In the genomic region with DNA sequence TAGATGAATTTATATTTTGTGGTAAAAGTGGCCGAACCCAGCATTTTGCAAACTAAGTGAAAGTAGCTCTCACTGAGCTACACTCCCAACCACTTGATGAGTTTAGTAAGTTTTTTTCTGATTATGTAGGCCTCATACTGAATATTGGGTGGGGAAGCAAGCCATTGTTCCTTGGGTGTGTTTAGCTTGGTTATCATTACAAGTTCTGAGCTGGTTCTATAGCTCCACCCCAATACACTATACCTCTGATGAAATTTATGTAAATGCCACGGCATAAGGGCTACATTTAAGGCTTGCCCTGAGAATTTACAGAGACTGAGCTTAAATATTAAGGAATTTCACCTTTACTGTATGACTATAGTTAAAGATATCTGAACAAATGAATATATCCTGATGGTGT, we compare ENCODE assay signal across 8 mouse cellular contexts. TPM values are rescaled to one million over a fixed set of nuclear protein-coding genes. Genes with fewer than 3 reads are reported as not detected.
DNase-seq lines count a peak whose midpoint lies in the region; ATAC-seq and TF ChIP-seq lines count a peak whose summit lies in the region.

No protein-coding gene starts in this region.

- H3K4me1 ChIP-seq in kidney, embryonic 14.5 days (ENCODE audit: control insufficient read depth, insufficient read depth, low read length), result 0 out of 2 replicates have a peak, but pooled peaks cover 4% of the 10 kb centered on the region
- H3K4me1 ChIP-seq in bone marrow macrophage, adult 2 months (ENCODE audit: control insufficient read depth, insufficient read depth, low read length), result peaks cover 5% of the 10 kb centered on the region
- H3K4me1 ChIP-seq in hindbrain, postnatal 0 days (ENCODE audit: insufficient read depth, low read length), result peaks cover 8% of the 10 kb centered on the region; the same call in 1 of the 2 replicates
- H3K4me1 ChIP-seq in midbrain, embryonic 13.5 days (replicated peaks), result peaks cover 31% of the 10 kb centered on the region

- TF ChIP-seq POLR2A in bone marrow macrophage, adult 2 months (IDR thresholded peaks at IDR 0.05; ENCODE audit: borderline replicate concordance, low read depth, low read length), result no peak

- no peaks in the 10 kb centered on the region for H3K9me3 ChIP-seq in kidney, embryonic 14.5 days (ENCODE audit: control insufficient read depth, low read length)
- H3K9me3 ChIP-seq in hindbrain, postnatal 0 days (ENCODE audit: low read length), result no peaks in the 10 kb centered on the region
- no peaks in the 10 kb centered on the region for H3K9me3 ChIP-seq in midbrain, embryonic 13.5 days

- no peak for DNase-seq in kidney, postnatal 14 days
- no peak for DNase-seq in hindbrain, postnatal 0 days (ENCODE audit: low spot score)
- DNase-seq in layer of hippocampus, adult 9-11 months, result no peak
- DNase-seq in left cerebral cortex, postnatal 36 days (ENCODE audit: low spot score in 2 of 2), result no peak
- no peak for DNase-seq in spleen, postnatal 36 days (ENCODE audit: low spot score in 2 of 2)

- no peak for ATAC-seq in kidney, embryonic 14.5 days (ENCODE audit: low FRiP score, low TSS enrichment)
- no peak for ATAC-seq in hindbrain, postnatal 0 days
- ATAC-seq in midbrain, embryonic 13.5 days, result no peak

- intact Hi-C loops in left cerebral cortex, postnatal 36 days (cut with DNase I), result loop anchor here (5.0 kb wide), 1 partner anchor 97 kb away; no protein-coding TSS in a partner anchor

- no peak overlapping the region for H3K27ac ChIP-seq in kidney, embryonic 14.5 days (ENCODE audit: low read depth, low read length)
- H3K27ac ChIP-seq in bone marrow macrophage, adult 2 months (ENCODE audit: insufficient read depth, low read depth, low read length), result no peak overlapping the region
- no peak overlapping the region for H3K27ac ChIP-seq in hindbrain, postnatal 0 days
- H3K27ac ChIP-seq in midbrain, embryonic 13.5 days, result no peak overlapping the region

- H3K4me3 ChIP-seq in kidney, embryonic 14.5 days (ENCODE audit: low read length), result peak overlapping the region; percentile 100
- H3K4me3 ChIP-seq in bone marrow macrophage, adult 2 months (ENCODE audit: insufficient read depth, low read length), result peak overlapping the region; percentile 34
- peak overlapping the region; percentile 85 for H3K4me3 ChIP-seq in hindbrain, postnatal 0 days (ENCODE audit: low read length)
- peak overlapping the region; percentile 100 for H3K4me3 ChIP-seq in midbrain, embryonic 13.5 days (replicated peaks)

- H3K27me3 ChIP-seq in kidney, embryonic 14.5 days (ENCODE audit: control insufficient read depth, insufficient read depth, low read length), result no peaks in the 10 kb centered on the region
- H3K27me3 ChIP-seq in hindbrain, postnatal 0 days (ENCODE audit: insufficient read depth, low read length), result no peaks in the 10 kb centered on the region
- no peaks in the 10 kb centered on the region for H3K27me3 ChIP-seq in midbrain, embryonic 13.5 days

- H3K4me2 ChIP-seq in kidney, embryonic 14.5 days (replicated peaks; ENCODE audit: low read depth, low read length), result peak overlapping the region; percentile 71
- peak overlapping the region; percentile 77 for H3K4me2 ChIP-seq in hindbrain, postnatal 0 days (ENCODE audit: low read depth, low read length)
- H3K4me2 ChIP-seq in midbrain, embryonic 13.5 days (replicated peaks), result peak overlapping the region; percentile 58

- H3K36me3 ChIP-seq in kidney, embryonic 14.5 days (ENCODE audit: control insufficient read depth, insufficient read depth, low read length), result peaks cover 30% of the 10 kb centered on the region
- H3K36me3 ChIP-seq in hindbrain, postnatal 0 days (ENCODE audit: insufficient read depth, low read length), result no peaks in the 10 kb centered on the region
- peaks cover 16% of the 10 kb centered on the region for H3K36me3 ChIP-seq in midbrain, embryonic 13.5 days

- no peak for TF ChIP-seq CTCF in bone marrow macrophage, adult 2 months (IDR thresholded peaks at IDR 0.05; ENCODE audit: low read depth, low read length)
- TF ChIP-seq CTCF in hindbrain, postnatal 0 days (IDR thresholded peaks at IDR 0.05; ENCODE audit: low read depth), result no peak

- H3K9ac ChIP-seq in kidney, embryonic 14.5 days (ENCODE audit: low read depth, low read length), result peak overlapping the region; percentile 23; the same call in 1 of the 2 replicates
- H3K9ac ChIP-seq in hindbrain, postnatal 0 days (replicated peaks; ENCODE audit: low read length), result no peak overlapping the region
- no peak overlapping the region for H3K9ac ChIP-seq in midbrain, embryonic 13.5 days (replicated peaks)

- 28% methylated on average over 2 of the region's 2 CpGs for WGBS in kidney, embryonic 14.5 days
- 33% methylated on average over 2 of the region's 2 CpGs for WGBS in hindbrain, postnatal 0 days
- 60% methylated on average over 2 of the region's 2 CpGs for WGBS in midbrain, embryonic 13.5 days

RNA-seq across cellular contexts. Expression of a gene that starts 31.5 kb away (rescaled TPM):
- polyA plus RNA-seq in kidney, embryonic 14.5 days (2014; fragmentation: Nextera tagmentation; extraction: Ambion mirVana), result 546 and 649 TPM in 2 replicates
- polyA plus RNA-seq in bone marrow macrophage, adult 2 months (2012; ENCODE audit: insufficient read depth, insufficient read length, missing spikeins), result 378 and 404 TPM in 2 replicates
- 134 and 177 TPM in 2 replicates for total RNA-seq in hindbrain, postnatal 0 days (2014; rRNA removed)
- polyA plus RNA-seq in hindbrain, postnatal 0 days (2015; fragmentation: Nextera tagmentation; extraction: Ambion mirVana), result 283 and 302 TPM in 2 replicates
- polyA plus RNA-seq in midbrain, embryonic 13.5 days (2015; fragmentation: Nextera tagmentation; extraction: Ambion mirVana), result 316 and 320 TPM in 2 replicates
- total RNA-seq in left cerebral cortex, postnatal 36 days (2021), result 100 to 1,000 TPM; 194 to 206 TPM

Comparison
In these comparisons a context has a peak if more than half of its experiments do, and no peak if none do; other contexts are left out.
1. H3K4me3 ChIP-seq: peak in every context shown above with its lines; median percentile 100 in kidney, embryonic 14.5 days; 100 in midbrain, embryonic 13.5 days; 85 in hindbrain, postnatal 0 days; 34 in bone marrow macrophage, adult 2 months.